Mouse (Mus musculus) intestine, embryonic 16.5 days (tissue): ENCODE data around the gene BC048562. TPM values are rescaled to one million over a fixed set of nuclear protein-coding genes. Genes with fewer than 3 reads are reported as not detected.

Experiments
- ATAC-seq: fragments of 200-750 bp; cut with Nextera tagmentation; 2 replicates; pipeline ENCODE4 v1.8.0; 2017; ENCODE audit warnings: moderate TSS enrichment, moderate library complexity
- H3K27ac ChIP-seq: fragments of 300-500 bp; sonication (generic); 2 replicates; pipeline ENCODE4 v1.5.1; 2014; ENCODE audit warnings: mild to moderate bottlenecking, low read length
- H3K27me3 ChIP-seq: fragments of 300-500 bp; sonication (generic); replicated peaks from 2 replicates; pipeline ENCODE4 v1.6.1; 2014; ENCODE audit warnings: low read length, control low read depth, mixed read lengths; ENCODE audit not compliant: control insufficient read depth, insufficient read depth
- H3K36me3 ChIP-seq: fragments of 300-500 bp; sonication (generic); 2 replicates; pipeline ENCODE4 v1.6.1; 2014; ENCODE audit warnings: low read length, control low read depth; ENCODE audit not compliant: control insufficient read depth, insufficient read depth
- H3K4me1 ChIP-seq: fragments of 300-500 bp; sonication (generic); 2 replicates; pipeline ENCODE4 v1.6.1; 2014; ENCODE audit warnings: low read length, control low read depth, mixed read lengths; ENCODE audit not compliant: control insufficient read depth, insufficient read depth
- H3K4me2 ChIP-seq: fragments of 300-500 bp; sonication (generic); 2 replicates; pipeline ENCODE4 v1.6.1; 2014; ENCODE audit warnings: low read depth, low read length, control low read depth
- H3K4me3 ChIP-seq: fragments of 300-500 bp; sonication (generic); 2 replicates; pipeline ENCODE4 v1.5.1; 2014; ENCODE audit warnings: mild to moderate bottlenecking, low read length
- H3K9ac ChIP-seq: fragments of 300-500 bp; sonication (generic); 2 replicates; pipeline ENCODE4 v1.6.1; 2014; ENCODE audit warnings: low read depth, low read length
- H3K9me3 ChIP-seq: fragments of 300-500 bp; sonication (generic); 2 replicates; pipeline ENCODE4 v1.6.1; 2016; ENCODE audit warnings: low read length, control low read depth; ENCODE audit not compliant: control insufficient read depth
- WGBS: fragments of 180-500 bp; shearing (Covaris S2); extraction: QIAGEN DNeasy Blood & Tissue Kit; methylation state at CpG from one replicate; pipeline ENCODE4 v1.1.7; 2014; 5-methylcytosine and 5-hydroxymethylcytosine counted together
- polyA plus RNA-seq: library from polyadenylated mRNA; unstranded; fragments of >200 nt; fragmentation: Nextera tagmentation; extraction: Ambion mirVana; gene quantifications from 2 replicates; pipeline ENCODE4 v1.2.1, GENCODE M21; 2015

The BC048562 gene
- polyA plus RNA-seq, 1 experiment from 2014 or later: not detected

DNA sequence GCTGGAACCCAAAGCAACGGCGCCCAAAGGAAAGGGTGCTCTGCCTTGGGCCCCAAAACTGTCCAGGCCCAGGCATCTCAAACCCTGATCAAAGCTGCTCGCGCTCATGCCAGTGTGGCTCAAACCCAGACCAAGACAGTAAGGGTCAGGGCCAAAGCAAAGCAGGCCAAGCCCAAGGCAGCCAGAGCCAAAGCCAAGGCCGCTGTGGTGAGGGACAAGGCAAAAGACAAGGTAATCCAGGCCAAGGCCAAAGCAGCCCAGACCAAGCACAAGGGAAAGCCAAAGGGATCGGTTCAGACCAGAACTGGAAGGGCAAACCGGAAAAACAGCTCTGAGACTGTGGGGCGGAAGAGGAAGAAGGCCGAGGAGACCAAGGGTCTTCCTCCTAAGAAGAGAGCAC lies 27.4 kb downstream of the BC048562 start:
- 90% methylated on average over 9 of the region's 9 CpGs for WGBS
- H3K9ac ChIP-seq: no peak overlapping the region

DNA sequence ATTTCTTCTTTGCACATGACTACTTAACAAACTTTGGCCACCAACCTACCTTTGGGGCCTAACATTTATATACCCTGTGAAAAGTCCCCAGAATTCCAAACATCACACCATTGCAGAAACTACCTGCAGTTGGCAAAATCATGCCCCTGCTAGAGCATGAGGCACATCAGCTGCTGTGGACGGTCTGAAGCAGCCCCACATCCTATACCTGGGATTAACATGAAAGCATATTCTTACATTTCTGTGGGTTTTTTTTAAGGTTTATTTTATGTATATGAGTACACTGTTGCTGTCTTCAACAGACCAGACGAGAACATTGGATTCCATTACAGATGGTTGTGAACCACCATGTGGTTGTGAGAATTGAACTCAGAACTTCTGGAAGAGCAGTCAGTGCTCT lies 29.9 kb downstream of the BC048562 start:
- ATAC-seq: no peak
- H3K27me3 ChIP-seq: no peaks in the 10 kb centered on the region
- no peak overlapping the region for H3K9ac ChIP-seq
- peaks cover 14% of the 10 kb centered on the region for H3K4me1 ChIP-seq
- 95% methylated on average over 2 of the region's 2 CpGs for WGBS
- H3K9me3 ChIP-seq: no peaks in the 10 kb centered on the region
- peaks cover 14% of the 10 kb centered on the region for H3K36me3 ChIP-seq
- H3K4me2 ChIP-seq: no peak overlapping the region
- H3K27ac ChIP-seq: no peak overlapping the region
- H3K4me3 ChIP-seq: no peak overlapping the region

More for the DNA sequence above, 27.4 kb downstream of the BC048562 start:
- H3K4me2 ChIP-seq: no peak overlapping the region
- no peak for ATAC-seq
- H3K9me3 ChIP-seq: no peaks in the 10 kb centered on the region
- H3K27ac ChIP-seq: 0 out of 2 replicates have a peak overlapping the region, but pooled peaks have one; percentile 5
- peaks cover 14% of the 10 kb centered on the region for H3K36me3 ChIP-seq
- H3K4me3 ChIP-seq: no peak overlapping the region
- no peaks in the 10 kb centered on the region for H3K27me3 ChIP-seq
- H3K4me1 ChIP-seq: peaks cover 19% of the 10 kb centered on the region

DNA sequence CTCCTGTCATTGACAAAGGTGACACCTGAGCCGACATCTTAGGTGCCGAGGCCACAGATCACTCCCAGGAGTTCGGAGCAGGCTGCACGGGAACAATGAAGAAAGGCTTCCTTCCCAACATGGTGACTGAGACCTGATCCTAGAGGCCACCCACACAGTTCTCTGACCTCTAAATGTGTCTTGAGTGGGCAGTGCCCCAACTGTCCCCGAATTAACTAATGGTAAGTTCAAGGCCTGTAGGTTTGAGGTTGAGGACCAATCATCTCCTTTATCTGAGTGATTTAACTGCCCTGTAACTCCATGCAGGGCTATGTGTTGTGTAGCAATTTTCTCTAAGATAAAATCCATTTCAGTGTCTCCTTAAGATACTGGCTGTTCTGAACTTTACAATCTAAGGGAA lies 33.1 kb downstream of the BC048562 start:
- H3K9me3 ChIP-seq: no peaks in the 10 kb centered on the region
- H3K27ac ChIP-seq: no peak overlapping the region; the same call in 1 of the 2 replicates
- no peaks in the 10 kb centered on the region for H3K36me3 ChIP-seq
- no peaks in the 10 kb centered on the region for H3K4me1 ChIP-seq
- no peak overlapping the region for H3K4me3 ChIP-seq
- H3K4me2 ChIP-seq: no peak overlapping the region
- 70% methylated on average over 5 of the region's 5 CpGs for WGBS
- no peak for ATAC-seq
- no peak overlapping the region for H3K9ac ChIP-seq
- H3K27me3 ChIP-seq: no peaks in the 10 kb centered on the region

DNA sequence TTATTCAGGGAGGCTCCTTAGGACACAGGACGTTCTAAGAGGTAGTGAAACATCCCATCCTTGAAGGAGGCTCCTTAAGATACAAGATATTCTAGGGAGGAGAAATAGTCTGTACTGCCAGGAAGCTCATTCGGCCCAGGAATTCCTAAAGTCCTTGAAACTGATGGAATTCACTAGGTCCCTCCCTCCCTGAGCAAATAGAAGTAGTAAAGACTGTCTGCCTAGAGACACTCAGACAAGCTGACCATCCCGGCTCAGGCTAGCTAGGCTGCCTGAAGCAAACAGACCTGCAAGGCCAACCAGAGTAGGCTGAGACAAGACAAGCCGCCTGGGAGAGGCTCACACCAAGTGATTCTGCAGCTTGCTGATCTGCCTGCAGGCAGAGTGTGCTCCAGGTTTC lies 33.6 kb downstream of the BC048562 start:
- no peak for ATAC-seq
- Histone ChIP-seq H3K4me3 (no peak overlapping the region), H3K27ac (0 out of 2 replicates have a peak overlapping the region, but pooled peaks have one; percentile 33), H3K9ac (no peak overlapping the region), H3K9me3 (no peaks in the 10 kb centered on the region), H3K4me2 (no peak overlapping the region), H3K27me3 (no peaks in the 10 kb centered on the region), H3K4me1 (no peaks in the 10 kb centered on the region), H3K36me3 (no peaks in the 10 kb centered on the region)
- 43% methylated on average over 4 of the region's 4 CpGs for WGBS

DNA sequence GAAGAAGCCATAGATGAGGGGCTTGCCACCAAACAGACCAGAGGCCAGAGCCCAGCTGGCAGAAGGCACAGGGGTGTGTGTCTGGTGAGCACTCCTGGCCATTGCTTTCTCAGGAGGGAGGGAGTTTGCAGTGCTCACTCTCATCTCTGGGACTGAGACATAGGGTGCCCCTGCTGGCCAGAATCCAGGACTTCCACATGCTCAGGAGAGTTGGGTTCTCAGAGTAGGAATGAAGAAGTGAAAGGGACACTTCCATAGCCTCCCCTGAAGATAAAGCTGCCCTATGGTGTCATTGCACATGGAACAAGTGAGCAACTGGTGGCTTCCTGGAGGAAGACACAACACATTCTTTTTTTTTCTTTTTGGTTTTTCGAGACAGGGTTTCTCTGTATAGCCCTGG lies 38.2 kb downstream of the BC048562 start:
- Histone ChIP-seq H3K9ac (no peak overlapping the region), H3K27me3 (no peaks in the 10 kb centered on the region), H3K4me2 (no peak overlapping the region), H3K27ac (no peak overlapping the region), H3K36me3 (no peaks in the 10 kb centered on the region), H3K4me1 (peaks cover 7% of the 10 kb centered on the region), H3K4me3 (no peak overlapping the region), H3K9me3 (no peaks in the 10 kb centered on the region)
- ATAC-seq: no peak
- WGBS: 83% methylated on average over 1 of the region's 1 CpGs

DNA sequence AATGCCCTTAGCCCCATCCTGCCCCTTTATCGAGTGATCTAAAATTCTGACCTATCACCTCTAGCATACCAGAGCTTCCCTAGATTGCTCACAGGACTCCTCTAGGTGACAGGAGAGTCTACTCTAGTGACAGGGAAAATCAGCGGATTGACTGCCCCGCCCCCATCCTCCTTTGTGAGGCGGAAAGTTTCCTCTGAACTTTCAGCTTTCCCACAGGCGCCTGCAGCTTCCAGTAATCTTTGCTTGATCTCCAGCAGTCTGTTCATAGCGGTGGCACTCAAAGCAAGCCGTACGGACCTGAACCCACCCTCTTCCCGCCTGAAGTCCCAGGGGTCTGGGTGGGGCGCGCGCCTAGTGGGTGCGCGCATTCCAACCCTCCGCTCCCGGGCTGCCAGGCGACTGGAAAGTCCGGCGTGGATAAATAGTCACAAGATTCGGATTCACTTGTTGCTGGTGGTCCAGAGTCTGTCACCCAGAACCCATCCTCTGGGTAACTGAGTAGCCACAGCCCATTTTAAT lies 42.4 kb downstream of the BC048562 start:
- H3K4me1 ChIP-seq: peaks cover 20% of the 10 kb centered on the region
- H3K27me3 ChIP-seq: no peaks in the 10 kb centered on the region
- H3K36me3 ChIP-seq: peaks cover 8% of the 10 kb centered on the region
- under 1% methylated on average over 20 of the region's 20 CpGs for WGBS
- H3K9me3 ChIP-seq: no peaks in the 10 kb centered on the region
- H3K4me3 ChIP-seq: peak overlapping the region; percentile 48
- peak overlapping the region; percentile 61 for H3K9ac ChIP-seq
- H3K4me2 ChIP-seq: peak overlapping the region; percentile 58
- peak; percentile 82 for ATAC-seq
- H3K27ac ChIP-seq: peak overlapping the region; percentile 61

DNA sequence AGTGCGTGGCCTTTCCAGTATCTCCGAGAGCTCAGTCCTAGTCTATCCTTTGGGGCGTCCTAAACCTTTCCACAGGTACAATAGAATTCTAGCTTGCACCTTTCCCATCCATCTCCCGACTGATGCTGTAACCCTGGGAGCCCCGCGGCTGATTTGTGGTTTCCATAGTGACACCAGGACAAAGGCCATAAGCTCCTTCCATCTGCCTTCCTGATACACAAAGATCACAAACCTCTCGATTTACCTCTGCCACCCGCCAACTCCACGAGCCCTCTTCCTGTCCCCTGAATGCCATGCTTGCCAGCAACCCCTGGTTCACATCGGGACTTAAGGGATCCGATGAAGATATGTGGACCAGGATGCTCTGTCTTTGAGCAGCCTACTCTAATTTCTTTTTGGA lies 43.0 kb downstream of the BC048562 start:
- Histone ChIP-seq H3K4me2 (peak overlapping the region; percentile 58), H3K27ac (peak overlapping the region; percentile 61), H3K9ac (peak overlapping the region; percentile 61), H3K4me1 (peaks cover 20% of the 10 kb centered on the region), H3K9me3 (no peaks in the 10 kb centered on the region), H3K4me3 (peak overlapping the region; percentile 57), H3K36me3 (peaks cover 11% of the 10 kb centered on the region), H3K27me3 (no peaks in the 10 kb centered on the region)
- ATAC-seq: peak; percentile 10; the same call in 1 of the 2 replicates
- 34% methylated on average over 11 of the region's 11 CpGs for WGBS

DNA sequence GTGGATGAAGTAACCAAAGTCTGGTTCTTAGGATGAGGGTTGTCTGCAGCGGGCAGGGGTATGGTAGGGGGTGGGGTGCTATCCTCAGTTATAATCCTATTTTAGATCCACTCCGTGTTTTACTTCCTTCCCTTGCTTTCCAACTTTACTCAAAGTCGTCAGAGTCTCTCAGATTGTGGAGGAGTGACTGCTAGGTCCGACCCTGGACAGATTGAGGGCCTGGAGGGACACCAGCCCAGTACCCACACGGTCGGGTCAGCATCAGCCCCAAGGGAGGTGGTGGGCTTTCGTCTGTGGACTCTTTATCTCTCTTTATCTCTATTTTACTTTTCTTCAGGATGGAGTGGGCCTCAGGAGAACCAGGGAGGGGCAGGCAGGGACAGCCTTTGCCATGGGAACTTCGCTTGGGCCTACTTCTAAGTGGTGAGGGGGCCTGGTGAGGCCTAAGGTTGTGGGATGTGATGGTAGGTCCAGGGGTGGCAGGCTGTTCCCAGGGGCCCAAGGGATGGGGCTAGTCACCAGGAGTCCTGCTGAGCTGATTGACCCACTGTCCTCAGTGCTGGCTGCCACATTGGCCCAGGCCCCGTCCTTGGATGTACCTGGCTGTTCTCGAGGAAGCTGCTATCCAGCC lies 43.6 kb downstream of the BC048562 start, which contains the start of gene Lamb2:
Lamb2 (plus strand) TSS at position 16 of the 631 bp plus-strand sequence.
- peak within 1 kb of the TSS; percentile 61 for H3K27ac ChIP-seq
- H3K9ac ChIP-seq: peak within 1 kb of the TSS; percentile 66
- peaks cover 20% of the 10 kb centered on the region for H3K4me1 ChIP-seq
- peak within 1 kb of the TSS; percentile 58 for H3K4me2 ChIP-seq
- H3K9me3 ChIP-seq: no peaks in the 10 kb centered on the region
- peak within 1 kb of the TSS; percentile 57 for H3K4me3 ChIP-seq
- 6% methylated on average over 10 of the region's 10 CpGs for WGBS
- peak; percentile 57 for ATAC-seq
- no peaks in the 10 kb centered on the region for H3K27me3 ChIP-seq
- H3K36me3 ChIP-seq: peaks cover 13% of the 10 kb centered on the region

DNA sequence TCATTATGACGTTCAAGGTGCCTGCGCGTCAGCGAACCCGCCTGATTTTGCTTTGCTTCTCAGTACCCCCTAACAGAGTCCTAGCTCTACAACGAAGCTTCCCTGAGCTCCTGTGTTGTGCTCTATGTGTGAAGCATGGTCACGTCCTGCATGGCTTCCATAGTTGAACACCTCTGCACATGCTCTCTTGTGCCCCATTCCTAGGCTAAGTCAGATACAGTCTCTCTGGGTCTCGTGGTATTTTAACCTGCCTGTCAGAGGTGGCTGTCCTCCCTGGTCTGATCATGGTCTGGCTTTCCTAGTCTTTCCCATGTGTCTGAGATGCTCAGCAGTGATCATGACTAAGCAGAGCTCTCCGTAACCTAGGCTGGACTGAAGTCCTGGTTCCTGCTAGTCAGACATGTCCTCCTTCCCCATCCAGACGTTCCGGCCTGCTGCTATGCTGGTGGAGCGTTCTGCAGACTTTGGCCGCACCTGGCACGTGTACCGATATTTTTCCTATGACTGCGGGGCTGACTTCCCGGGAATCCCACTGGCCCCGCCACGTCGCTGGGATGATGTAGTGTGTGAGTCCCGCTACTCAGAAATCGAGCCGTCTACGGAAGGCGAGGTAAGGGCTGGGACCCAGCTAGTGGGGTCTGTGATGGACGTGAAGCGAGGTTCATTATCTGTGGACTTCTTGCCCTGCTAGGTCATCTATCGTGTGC lies 44.7 kb downstream of the BC048562 start:
- no peak for ATAC-seq
- Histone ChIP-seq H3K27ac (no peak overlapping the region), H3K9ac (no peak overlapping the region), H3K27me3 (no peaks in the 10 kb centered on the region), H3K4me2 (peak overlapping the region; percentile 58; the same call in 1 of the 2 replicates), H3K9me3 (no peaks in the 10 kb centered on the region), H3K4me3 (peak overlapping the region; percentile 57; the same call in 1 of the 2 replicates), H3K36me3 (peaks cover 14% of the 10 kb centered on the region), H3K4me1 (peaks cover 20% of the 10 kb centered on the region)
- WGBS: 90% methylated on average over 28 of the region's 28 CpGs
